Mouse (Mus musculus): ENCODE measurements around the gene Chn2.
A peak's percentile ranks its signal among the peaks of the same experiment; 100 is the strongest.

Gene Chn2

GRCm38 (mm10) chr6:54283299-54283698, 243.9 kb downstream of the Chn2 start:
- DNase-seq (ENCODE audit: low spot score in 2 of 2): no peak

DNA sequence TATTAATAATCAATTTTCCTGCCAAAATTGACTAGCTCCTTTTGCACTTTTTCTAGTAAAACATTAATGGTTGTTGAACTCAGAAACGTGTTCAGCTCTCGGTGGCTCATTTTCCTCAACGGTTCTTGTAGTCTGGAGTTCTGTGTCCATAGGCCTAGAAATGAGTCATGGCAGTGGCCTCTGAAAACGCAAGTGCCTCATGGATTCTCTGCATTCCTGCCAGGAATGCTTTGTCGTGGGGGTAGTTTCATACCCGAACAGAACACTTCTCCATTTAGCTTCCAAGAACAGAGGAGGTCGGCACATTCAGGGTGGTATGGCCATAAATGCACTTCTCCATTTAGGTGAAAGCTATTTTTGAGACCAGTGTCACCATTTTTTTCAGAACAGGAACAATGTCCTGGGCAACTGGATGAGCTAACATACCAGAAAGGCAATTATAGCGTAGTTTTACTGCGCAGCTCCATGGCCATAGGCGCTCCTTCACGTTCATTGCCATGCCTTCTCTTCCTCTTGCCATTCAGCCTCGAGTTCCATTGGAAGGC, 244.9 kb downstream of the Chn2 start:
- no peak for DNase-seq (ENCODE audit: low spot score in 2 of 2)

GRCm38 (mm10) chr6:54286813-54287212, 247.5 kb downstream of the Chn2 start:
- DNase-seq (ENCODE audit: low spot score in 2 of 2): no peak

GRCm38 (mm10) chr6:54289774-54290500, 250.6 kb downstream of the Chn2 start:
- no peak for DNase-seq (ENCODE audit: low spot score in 2 of 2)

DNA sequence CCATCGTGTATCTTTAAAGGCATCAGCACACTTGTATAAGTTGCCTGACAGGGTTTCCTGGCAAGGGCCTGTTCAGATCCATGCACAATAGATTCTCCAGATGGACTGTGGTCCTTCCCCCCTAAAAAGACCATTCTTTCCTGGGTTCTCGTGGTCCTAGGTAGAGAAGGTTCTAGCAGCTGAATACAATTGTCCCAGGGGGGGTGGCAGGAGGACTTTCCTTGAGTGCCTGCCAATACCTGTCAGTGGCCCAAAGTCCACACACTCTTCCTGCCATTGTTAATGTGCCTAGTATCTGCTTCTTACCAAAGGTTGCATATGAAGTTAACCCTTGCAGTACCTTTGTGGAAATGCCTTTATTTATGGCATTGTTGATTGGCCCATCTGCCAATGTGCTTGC, 257.9 kb downstream of the Chn2 start:
- DNase-seq (ENCODE audit: low spot score in 2 of 2): no peak

GRCm38 (mm10) chr6:54299417-54299816, 260.1 kb downstream of the Chn2 start:
- DNase-seq (ENCODE audit: low spot score in 2 of 2): no peak

- DNase-seq (ENCODE audit: low spot score in 2 of 2): peak in 1 of 2 experiments; percentile 8
Measured at GRCm38 (mm10) chr6:54305777-54306176, 266.4 kb downstream of the Chn2 start.

GRCm38 (mm10) chr6:54313071-54313470, 273.7 kb downstream of the Chn2 start:
- DNase-seq (ENCODE audit: low spot score in 2 of 2): peak in 1 of 2 experiments; percentile 46

GRCm38 (mm10) chr6:54318618-54319017, 279.3 kb downstream of the Chn2 start:
- no peak for DNase-seq (ENCODE audit: low spot score in 2 of 2)

DNA sequence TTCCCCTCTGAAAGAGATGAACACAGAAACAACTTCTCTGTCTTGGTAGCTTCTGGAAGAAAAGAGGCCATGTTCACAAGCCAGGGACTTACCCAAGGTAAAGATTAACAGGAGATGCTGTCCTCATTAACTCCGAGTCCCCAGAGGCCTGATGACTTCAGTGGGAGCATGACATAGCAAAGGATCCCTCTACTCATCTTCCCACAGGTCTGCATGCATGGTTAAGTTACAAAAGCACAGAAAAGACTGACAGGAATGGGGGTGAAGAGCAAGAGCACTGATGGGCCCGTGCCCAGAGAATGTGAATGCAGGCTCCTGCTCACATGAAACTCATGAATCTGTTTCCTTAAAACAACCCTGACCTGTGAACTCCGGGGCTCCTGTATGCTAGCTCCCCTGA, 279.8 kb downstream of the Chn2 start:
- no peak for DNase-seq (ENCODE audit: low spot score in 2 of 2)

DNA sequence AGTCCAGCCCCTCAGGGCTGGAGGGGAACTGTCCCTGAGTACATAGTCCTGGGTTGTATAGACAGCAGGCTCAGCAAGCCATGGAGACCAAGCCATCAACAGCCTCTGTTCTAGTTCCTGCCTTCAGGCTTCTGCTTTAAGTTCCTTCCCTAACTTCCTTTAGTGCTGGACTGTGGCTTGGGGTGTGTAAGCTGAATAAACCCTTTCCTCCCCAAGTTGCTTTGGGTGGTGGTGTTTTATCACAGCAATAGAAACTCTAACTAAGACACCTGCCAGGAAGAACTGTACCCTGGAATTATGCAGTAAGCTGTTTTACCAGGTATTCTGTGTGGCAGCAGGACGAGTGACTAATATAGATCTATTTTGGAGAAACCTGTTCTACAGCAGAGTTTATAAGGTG, 280.9 kb downstream of the Chn2 start:
- no peak for DNase-seq (ENCODE audit: low spot score in 2 of 2)

GRCm38 (mm10) chr6:54325246-54325885, 286.0 kb downstream of the Chn2 start, which contains the start of gene Prr15:
TSS of gene Prr15 (plus strand) at chr6:54325835.
- no peak for DNase-seq (ENCODE audit: low spot score in 2 of 2)

- DNase-seq (ENCODE audit: low spot score in 2 of 2): peak; percentile 51
Measured at GRCm38 (mm10) chr6:54326671-54327625, 287.6 kb downstream of the Chn2 start.

DNA sequence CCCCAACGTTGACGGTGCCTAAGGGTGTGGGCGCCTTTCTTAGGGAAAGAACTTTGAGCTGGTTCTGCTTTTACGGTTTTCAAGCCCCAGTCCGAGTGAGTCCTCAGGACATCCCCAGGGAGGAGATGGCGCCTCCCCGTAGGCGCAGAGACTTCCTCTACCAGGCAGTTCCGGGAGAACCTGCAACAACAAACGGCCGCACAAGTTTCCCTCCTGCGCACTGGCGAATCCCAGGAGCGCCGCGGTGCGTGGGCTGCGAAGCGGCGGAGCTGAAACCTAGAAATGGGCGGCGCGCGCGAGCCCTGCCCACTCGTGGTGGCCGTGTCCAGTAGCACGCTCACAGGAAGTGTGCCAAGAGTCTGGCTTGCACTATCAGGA, 288.3 kb downstream of the Chn2 start:
- peak; percentile 51 to 52 for DNase-seq (ENCODE audit: low spot score in 2 of 2)

DNA sequence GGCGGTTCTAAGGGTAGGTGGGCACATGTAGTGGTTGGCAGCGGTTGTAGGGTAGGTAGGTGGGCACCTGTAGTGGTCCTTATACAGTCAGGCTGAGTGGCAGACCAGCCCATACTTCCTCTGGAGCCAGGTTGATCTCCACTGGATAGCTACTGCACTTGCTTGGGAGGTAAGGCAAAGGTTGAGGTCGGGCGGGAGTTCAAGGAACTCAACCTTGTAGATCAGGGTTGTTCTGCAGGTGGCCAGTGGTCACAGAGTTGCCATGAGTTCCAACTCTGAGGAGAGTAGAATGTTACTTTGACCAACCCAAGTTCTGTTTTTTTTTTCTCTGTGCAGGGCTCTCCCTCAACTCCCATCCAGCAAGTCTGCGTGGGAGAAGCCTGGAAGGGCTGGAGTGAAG, 289.4 kb downstream of the Chn2 start:
- DNase-seq (ENCODE audit: low spot score in 2 of 2): no peak

- DNase-seq (ENCODE audit: low spot score in 2 of 2): no peak
Measured at GRCm38 (mm10) chr6:54329598-54329997, 290.2 kb downstream of the Chn2 start.

DNA sequence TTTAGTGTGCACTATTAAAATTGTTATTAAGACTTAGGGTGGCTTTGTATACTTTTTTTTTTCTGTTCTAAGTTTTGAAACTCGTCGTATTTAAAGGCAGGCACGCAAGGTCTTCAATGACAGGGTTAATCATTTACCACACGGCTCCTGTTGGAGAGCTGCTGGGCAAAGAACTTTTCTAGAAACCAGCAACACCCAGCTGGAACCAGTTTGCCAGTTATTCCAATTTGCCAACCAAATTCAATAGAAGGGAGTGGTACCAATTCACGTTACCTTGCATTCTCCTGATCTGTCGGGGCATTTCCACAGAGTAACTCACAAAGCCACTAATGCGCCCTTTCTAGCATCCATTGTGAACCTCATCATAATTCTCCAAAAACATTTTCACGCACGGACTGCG, 290.8 kb downstream of the Chn2 start:
- DNase-seq (ENCODE audit: low spot score in 2 of 2): no peak

- DNase-seq (ENCODE audit: low spot score in 2 of 2): no peak
Measured at GRCm38 (mm10) chr6:54331765-54332164, 292.4 kb downstream of the Chn2 start.

DNA sequence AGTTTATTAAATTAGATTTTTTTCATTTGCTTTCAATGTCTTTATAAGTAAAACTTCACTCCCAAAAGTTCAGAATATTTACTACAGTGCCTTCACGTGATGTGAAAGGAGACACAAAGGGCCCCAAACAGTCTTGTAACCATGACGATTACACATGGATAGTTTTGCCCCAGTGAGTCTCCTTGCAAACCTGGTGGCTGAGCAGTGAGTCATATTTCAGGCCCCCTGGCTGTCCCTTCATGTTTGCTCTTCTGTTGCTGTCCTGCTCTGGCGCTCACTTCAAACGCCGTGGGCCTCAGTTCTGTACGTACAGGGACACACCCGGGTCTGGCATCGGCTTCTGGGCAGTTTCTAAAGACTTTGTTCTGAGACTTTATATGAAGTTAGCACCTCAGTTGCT, 292.8 kb downstream of the Chn2 start:
- DNase-seq (ENCODE audit: low spot score in 2 of 2): no peak

- DNase-seq (ENCODE audit: low spot score in 2 of 2): no peak
Measured at GRCm38 (mm10) chr6:54333116-54333651, 293.8 kb downstream of the Chn2 start.

DNA sequence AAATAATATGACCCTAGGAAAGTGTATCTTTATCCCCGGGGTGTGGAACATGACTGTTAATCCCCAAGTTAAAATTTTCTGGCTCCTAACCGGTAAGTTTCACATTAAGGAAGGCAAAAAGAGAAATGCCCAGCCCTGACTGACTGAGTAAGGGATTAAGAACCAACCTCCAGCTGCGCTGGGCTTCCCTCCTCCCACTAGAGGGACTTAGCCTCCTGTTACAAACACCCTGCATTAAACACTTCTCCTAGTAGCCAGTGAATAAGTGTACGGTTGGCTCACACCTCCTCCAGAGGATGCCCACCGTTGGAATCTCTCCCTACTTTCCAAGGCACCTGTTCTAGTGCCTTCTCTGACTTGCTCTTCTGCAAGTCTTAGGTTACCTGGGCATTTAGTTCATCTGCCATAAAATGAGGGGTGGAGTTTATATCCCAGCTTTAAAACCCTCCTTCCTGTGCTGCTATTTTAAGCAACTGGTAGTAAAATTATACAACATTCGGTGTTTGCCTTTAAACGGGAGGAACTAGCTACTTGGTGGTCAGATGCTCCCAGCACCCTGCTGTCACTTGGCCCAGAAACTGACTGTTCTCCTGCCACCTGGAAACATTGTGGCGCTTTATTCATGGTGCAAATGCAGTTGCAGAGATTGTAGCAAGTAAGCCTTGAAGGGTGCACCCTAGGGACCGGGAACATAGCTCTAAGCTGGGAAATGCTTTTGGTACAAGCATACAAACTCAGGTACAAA, 294.5 kb downstream of the Chn2 start:
- DNase-seq (ENCODE audit: low spot score in 2 of 2): no peak

All from frontal cortex, postnatal 36 days (tissue).